18 mouse cellular contexts compared by ENCODE assay signal in genomic region chr16:84623346-84624085, GRCm38 (mm10).
"Had no signal": no experiment of that assay in that cellular context is flagged by ENCODE, and none has a peak within 500 bp of the region (broad histone marks: within the 10 kb centered on the region; RNA-seq: fewer than 3 reads in every experiment).

No protein-coding gene starts in this region.

- H3K27ac ChIP-seq: left cerebral cortex, adult 2 months; limb, embryonic 10.5 days; limb, embryonic 13.5 days; liver, embryonic 13.5 days; midbrain, embryonic 12.5 days; midbrain, embryonic 15.5 days; neural tube, embryonic 12.5 days; neural tube, embryonic 15.5 days; stomach, embryonic 15.5 days had no signal

- ATAC-seq: midbrain, embryonic 15.5 days had no signal

- H3K4me3 ChIP-seq: left cerebral cortex, adult 2 months; limb, embryonic 10.5 days; limb, embryonic 13.5 days; liver, embryonic 13.5 days; midbrain, embryonic 12.5 days; midbrain, embryonic 15.5 days; neural tube, embryonic 12.5 days; neural tube, embryonic 15.5 days; stomach, embryonic 15.5 days had no signal

- H3K9ac ChIP-seq: limb, embryonic 13.5 days; liver, embryonic 13.5 days; midbrain, embryonic 12.5 days; midbrain, embryonic 15.5 days; neural tube, embryonic 12.5 days; neural tube, embryonic 15.5 days; stomach, embryonic 15.5 days had no signal

- H3K9me3 ChIP-seq: limb, embryonic 10.5 days; limb, embryonic 13.5 days; liver, embryonic 13.5 days; midbrain, embryonic 12.5 days; midbrain, embryonic 15.5 days; neural tube, embryonic 12.5 days; neural tube, embryonic 15.5 days; stomach, embryonic 15.5 days had no signal

- H3K27me3 ChIP-seq: limb, embryonic 13.5 days; liver, embryonic 13.5 days; midbrain, embryonic 12.5 days; midbrain, embryonic 15.5 days; neural tube, embryonic 12.5 days; neural tube, embryonic 15.5 days; stomach, embryonic 15.5 days had no signal

- H3K36me3 ChIP-seq: limb, embryonic 10.5 days; limb, embryonic 13.5 days; liver, embryonic 13.5 days; midbrain, embryonic 12.5 days; midbrain, embryonic 15.5 days; neural tube, embryonic 12.5 days; neural tube, embryonic 15.5 days; stomach, embryonic 15.5 days had no signal

- H3K4me2 ChIP-seq: limb, embryonic 13.5 days; liver, embryonic 13.5 days; midbrain, embryonic 12.5 days; midbrain, embryonic 15.5 days; neural tube, embryonic 12.5 days; neural tube, embryonic 15.5 days; stomach, embryonic 15.5 days had no signal

- DNase-seq: kidney, adult 2 months; kidney, postnatal 10 days; kidney, postnatal 36 days; layer of hippocampus, postnatal 36 days; liver; liver, embryonic 13.5 days; lung, adult 2 months; lung, postnatal 14 days; lung, postnatal 4 days; thymus, postnatal 25 days had no signal

- H3K4me1 ChIP-seq: limb, embryonic 10.5 days; limb, embryonic 13.5 days; liver, embryonic 13.5 days; midbrain, embryonic 12.5 days; midbrain, embryonic 15.5 days; neural tube, embryonic 12.5 days; neural tube, embryonic 15.5 days; stomach, embryonic 15.5 days had no signal
